Mouse (Mus musculus): ENCODE measurements around the gene Capn2.
A peak's percentile ranks its signal among the peaks of the same experiment; 100 is the strongest.

Gene Capn2

GRCm38 (mm10) chr1:182500843-182501242, 16.6 kb downstream of the Capn2 start:
- no peak for DNase-seq

GRCm38 (mm10) chr1:182500224-182500623, 17.2 kb downstream of the Capn2 start:
- DNase-seq: no peak

- peak in 1 of 2 experiments; percentile 50 for DNase-seq
Observed at GRCm38 (mm10) chr1:182499443-182500089, 17.8 kb downstream of the Capn2 start.

- no peak for DNase-seq
Observed at GRCm38 (mm10) chr1:182497736-182498135, 19.7 kb downstream of the Capn2 start.

- peak; percentile 34 to 59 for DNase-seq
Observed at GRCm38 (mm10) chr1:182496685-182497084, 20.7 kb downstream of the Capn2 start.

GRCm38 (mm10) chr1:182494285-182495145, 22.9 kb downstream of the Capn2 start:
- peak; percentile 38 to 56 for DNase-seq

- DNase-seq: no peak
Observed at GRCm38 (mm10) chr1:182491839-182492238, 25.6 kb downstream of the Capn2 start.

GRCm38 (mm10) chr1:182490568-182490967, 26.8 kb downstream of the Capn2 start:
- DNase-seq: no peak

- DNase-seq: peak; percentile 94 to 96
Observed at GRCm38 (mm10) chr1:182489803-182490452, 27.5 kb downstream of the Capn2 start.

- no peak for DNase-seq
Observed at GRCm38 (mm10) chr1:182488503-182488902, 28.9 kb downstream of the Capn2 start.

- no peak for DNase-seq
Observed at GRCm38 (mm10) chr1:182483910-182484274, 33.5 kb downstream of the Capn2 start.

GRCm38 (mm10) chr1:182482991-182483909, 34.2 kb downstream of the Capn2 start:
- no peak for DNase-seq

- DNase-seq: peak in 1 of 2 experiments; percentile 54
Observed at GRCm38 (mm10) chr1:182481646-182482295, 35.6 kb downstream of the Capn2 start.

GRCm38 (mm10) chr1:182481138-182481537, 36.3 kb downstream of the Capn2 start:
- DNase-seq: no peak

GRCm38 (mm10) chr1:182478935-182479334, 38.5 kb downstream of the Capn2 start:
- no peak for DNase-seq

GRCm38 (mm10) chr1:182475005-182475796, 42.2 kb downstream of the Capn2 start:
- no peak for DNase-seq

- DNase-seq: peak in 1 of 2 experiments; percentile 43
Observed at GRCm38 (mm10) chr1:182465978-182466377, 51.4 kb downstream of the Capn2 start.

- DNase-seq: peak; percentile 50 to 68
Observed at GRCm38 (mm10) chr1:182465309-182465708, 52.1 kb downstream of the Capn2 start.

- peak; percentile 46 to 57 for DNase-seq
Observed at GRCm38 (mm10) chr1:182461813-182462212, 55.6 kb downstream of the Capn2 start.

- peak; percentile 47 to 64 for DNase-seq
Observed at GRCm38 (mm10) chr1:182461261-182461660, 56.1 kb downstream of the Capn2 start.

Data from kidney, postnatal 4 days (tissue).